Mouse (Mus musculus): Measurements from ENCODE around the gene Ado.

GRCm38 (mm10) chr10:67558053-67558452 lies 9.3 kb upstream of the Ado start:
- TF ChIP-seq POLR2A (IDR thresholded peaks at IDR 0.05; ENCODE audit: borderline replicate concordance, control insufficient read depth, low read depth, low read length) (no peak), CTCF (IDR thresholded peaks at IDR 0.05; ENCODE audit: control insufficient read depth, insufficient read depth, low read length) (no peak)

Measured in bone marrow, adult 2 months (tissue).